Mouse (Mus musculus) lung, postnatal 0 days (tissue): ENCODE measurements at regions not wholly inside any gene's neighbourhood (a gene's known extent, or its start where the extent isn't known, plus 50 kb on each side); places are given as distances from the start of the nearest gene placed in this dataset.

Source experiments
- CTCF ChIP-seq: IDR thresholded peaks from 2 replicates; pipeline ENCODE4 v1.5.1; 2016; ENCODE audit warnings: antibody characterized with exemption, mild to moderate bottlenecking
- EP300 ChIP-seq: IDR thresholded peaks from 2 replicates; pipeline ENCODE4 v1.6.1; 2016; ENCODE audit warnings: antibody characterized with exemption, mild to moderate bottlenecking, control low read depth

DNA sequence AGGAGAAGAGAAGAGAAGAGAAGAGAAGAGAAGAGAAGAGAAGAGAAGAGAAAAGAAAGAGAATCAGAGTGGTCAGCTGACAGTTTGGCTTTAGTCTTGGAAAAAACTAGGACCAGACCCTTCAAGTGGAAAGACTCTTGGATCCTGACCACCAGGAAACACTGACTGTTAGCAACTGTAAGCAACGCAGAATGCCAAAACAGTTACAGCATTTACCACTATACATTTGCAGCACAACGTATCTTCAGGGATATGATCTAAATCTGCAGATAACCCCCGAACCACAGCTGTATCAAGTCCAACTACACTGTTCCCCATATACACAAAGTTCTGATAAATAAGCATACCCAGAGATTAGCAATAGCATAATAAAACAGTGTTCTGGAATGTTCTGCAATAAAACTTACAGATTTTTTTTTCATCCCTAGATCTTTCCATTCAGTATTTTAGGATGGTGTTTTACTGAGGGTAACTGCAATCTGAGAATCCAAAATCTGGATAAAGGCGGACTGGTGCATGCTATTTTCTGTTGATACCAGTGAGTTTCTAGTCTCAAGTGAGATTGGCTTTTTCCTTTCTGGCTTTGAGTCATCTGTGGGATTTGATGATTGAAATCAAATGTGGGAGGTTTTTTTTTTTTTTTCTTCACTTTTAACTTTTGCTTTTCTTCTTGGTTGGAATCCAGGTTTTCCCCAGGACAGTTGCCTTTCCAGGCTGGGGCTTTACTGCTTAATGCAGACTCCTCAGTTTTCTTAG, 65.9 kb upstream of the Ptprm start:
- TF ChIP-seq CTCF: no peak
- TF ChIP-seq EP300: no peak
